Mouse (Mus musculus): Measurements from ENCODE around the gene Sinhcaf. TPM values are rescaled to one million over a fixed set of nuclear protein-coding genes. Genes with fewer than 3 reads are reported as not detected.

Sinhcaf gene
- polyA plus RNA-seq, 1 experiment from 2014 or later = 63.9 TPM

DNA sequence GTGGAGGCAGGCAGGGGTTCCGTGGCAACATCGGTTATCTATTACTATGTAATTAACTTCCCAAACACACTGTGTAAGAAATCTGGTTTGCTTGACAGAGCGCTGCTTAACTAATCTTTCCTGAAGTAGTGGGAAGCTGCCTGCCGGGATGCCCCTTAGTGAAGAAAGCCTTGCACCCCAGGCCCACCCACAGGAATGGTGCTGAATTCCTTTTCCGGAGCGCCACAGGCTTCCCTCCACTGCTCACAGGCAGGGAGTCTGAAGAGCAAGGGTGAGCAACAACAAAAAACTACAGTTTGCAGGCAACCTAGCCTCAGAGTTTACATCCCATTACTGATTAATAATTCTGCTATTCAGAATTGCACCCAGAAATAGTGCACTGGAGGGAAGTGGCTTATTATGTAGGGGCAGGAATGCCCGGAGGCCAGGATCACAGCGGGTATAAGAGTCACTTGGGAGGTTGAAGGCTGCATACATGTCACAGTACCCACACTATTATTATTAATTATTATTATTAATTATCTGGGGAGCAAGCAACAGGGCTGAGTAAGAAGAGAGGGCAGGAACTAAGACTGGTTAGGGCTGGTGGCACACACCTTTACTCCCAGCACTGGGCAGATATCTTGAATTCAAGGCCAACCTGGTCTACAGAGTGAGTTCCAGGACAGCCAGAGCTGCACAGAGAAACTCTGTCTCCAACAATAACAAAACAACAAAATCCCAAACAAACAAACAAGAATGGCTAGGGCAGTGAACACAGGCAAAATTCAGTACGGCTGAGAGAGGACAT, 26.0 kb upstream of the Sinhcaf start:
- Histone ChIP-seq H3K27me3 (no peaks in the 10 kb centered on the region), H3K9me3 (no peaks in the 10 kb centered on the region), H3K4me3 (no peak overlapping the region), H3K4me2 (no peak overlapping the region), H3K27ac (peak overlapping the region; percentile 27; the same call in 1 of the 2 replicates), H3K4me1 (peaks cover 10% of the 10 kb centered on the region), H3K36me3 (no peaks in the 10 kb centered on the region), H3K9ac (no peak overlapping the region)
- WGBS = 18% methylated on average over 9 of the region's 9 CpGs
- ATAC-seq (ENCODE audit: insufficient number of reproducible peaks, low FRiP score, low TSS enrichment, low read depth) = no peak

DNA sequence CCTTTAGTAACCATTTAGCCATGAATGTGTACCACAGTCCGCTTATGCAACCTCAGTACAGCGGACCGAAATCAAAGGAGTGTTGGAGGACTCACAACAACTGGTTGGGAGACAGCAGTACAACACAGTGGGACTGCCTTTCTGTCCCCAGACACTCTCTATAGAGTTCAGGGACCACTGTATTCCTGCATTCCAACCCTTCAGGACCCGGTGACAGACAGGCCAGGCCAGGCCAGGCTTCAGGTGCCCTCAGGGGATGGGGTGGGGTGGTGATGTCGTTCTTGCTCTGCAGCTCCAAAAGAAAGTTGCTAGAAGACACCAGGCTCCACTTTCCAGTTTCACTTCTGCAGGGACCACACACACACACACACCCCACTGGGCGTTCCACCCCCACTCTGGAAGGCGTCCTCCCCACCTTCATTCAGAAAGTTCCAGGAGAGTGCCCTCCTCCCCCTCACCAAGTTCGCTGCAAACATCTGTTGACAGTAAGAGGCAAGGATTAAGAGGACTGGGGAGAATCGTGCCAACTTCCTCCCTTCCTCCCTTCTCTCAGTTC, 25.2 kb upstream of the Sinhcaf start:
- Histone ChIP-seq H3K9me3 (no peaks in the 10 kb centered on the region), H3K27ac (0 out of 2 replicates have a peak overlapping the region, but pooled peaks have one; percentile 27), H3K4me2 (0 out of 2 replicates have a peak overlapping the region, but pooled peaks have one; percentile 1), H3K9ac (no peak overlapping the region), H3K4me1 (peaks cover 10% of the 10 kb centered on the region), H3K27me3 (no peaks in the 10 kb centered on the region), H3K4me3 (no peak overlapping the region), H3K36me3 (no peaks in the 10 kb centered on the region)
- 0 out of 2 replicates have a peak, but pooled peaks have one; percentile 50 for ATAC-seq (ENCODE audit: insufficient number of reproducible peaks, low FRiP score, low TSS enrichment, low read depth)
- WGBS = 33% methylated on average over 9 of the region's 9 CpGs

DNA sequence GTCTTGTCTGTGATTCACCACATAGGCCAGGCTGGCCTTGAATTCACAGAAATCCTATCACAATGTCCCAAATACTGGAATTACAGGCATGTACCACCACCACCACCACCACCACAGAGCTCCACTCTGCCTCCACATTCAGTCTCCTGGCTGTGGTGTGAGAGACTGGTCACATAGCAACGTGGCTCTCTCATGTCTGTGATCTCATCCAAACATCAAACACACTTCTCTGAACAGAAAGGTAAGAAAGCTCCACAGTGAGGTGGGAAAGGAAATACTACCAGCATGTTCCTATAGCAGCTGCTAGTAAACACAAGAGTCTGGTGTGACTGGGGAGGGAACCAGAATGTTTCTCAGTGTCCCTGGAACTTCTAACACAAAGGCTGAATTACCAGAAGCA, 15.0 kb upstream of the Sinhcaf start:
- ATAC-seq (ENCODE audit: insufficient number of reproducible peaks, low FRiP score, low TSS enrichment, low read depth) = no peak
- Histone ChIP-seq H3K4me1 (peaks cover 11% of the 10 kb centered on the region), H3K27me3 (no peaks in the 10 kb centered on the region), H3K36me3 (no peaks in the 10 kb centered on the region), H3K9me3 (no peaks in the 10 kb centered on the region), H3K4me3 (no peak overlapping the region), H3K4me2 (no peak overlapping the region), H3K9ac (no peak overlapping the region), H3K27ac (no peak overlapping the region)
- WGBS = 25% methylated on average over 1 of the region's 1 CpGs

DNA sequence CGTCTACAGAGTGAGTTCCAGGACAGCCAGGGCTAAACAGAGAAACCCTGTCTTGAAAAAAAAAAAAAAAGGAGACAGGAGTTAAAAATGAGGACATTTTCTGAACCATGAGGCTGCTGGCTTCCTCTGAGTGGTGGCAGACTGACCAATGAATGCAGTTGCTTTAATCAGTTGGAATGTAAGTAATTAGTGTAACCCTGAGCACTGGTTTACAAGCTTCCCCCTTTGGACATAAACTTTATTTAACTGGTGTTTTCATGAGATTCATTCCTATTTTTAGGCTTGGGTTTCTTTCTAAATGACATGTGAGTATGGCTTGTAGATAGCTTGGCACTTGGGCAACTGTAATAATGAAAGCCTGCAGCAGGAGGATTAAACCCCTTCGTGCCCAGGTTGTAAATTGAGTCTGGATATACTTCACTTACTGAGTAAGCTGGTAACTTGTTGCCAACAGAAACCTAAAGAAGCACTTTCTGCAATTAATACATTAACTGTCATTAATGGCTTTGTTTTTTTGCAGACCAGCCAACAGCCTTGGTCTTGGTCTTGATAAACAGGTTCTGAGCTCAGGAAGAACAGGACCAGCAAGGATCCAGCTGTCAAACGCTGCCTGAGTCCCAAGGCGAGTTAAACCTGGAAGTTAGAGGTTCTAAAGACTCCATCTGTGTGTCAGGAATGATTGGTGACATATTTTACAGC, 13.4 kb upstream of the Sinhcaf start:
- no peaks in the 10 kb centered on the region for H3K9me3 ChIP-seq
- H3K4me1 ChIP-seq = peaks cover 11% of the 10 kb centered on the region
- H3K27me3 ChIP-seq = no peaks in the 10 kb centered on the region
- peak overlapping the region; percentile 18; the same call in 1 of the 2 replicates for H3K27ac ChIP-seq
- H3K4me2 ChIP-seq = no peak overlapping the region
- ATAC-seq (ENCODE audit: insufficient number of reproducible peaks, low FRiP score, low TSS enrichment, low read depth) = no peak
- no peak overlapping the region for H3K4me3 ChIP-seq
- no peaks in the 10 kb centered on the region for H3K36me3 ChIP-seq
- WGBS = 23% methylated on average over 4 of the region's 4 CpGs
- no peak overlapping the region for H3K9ac ChIP-seq

DNA sequence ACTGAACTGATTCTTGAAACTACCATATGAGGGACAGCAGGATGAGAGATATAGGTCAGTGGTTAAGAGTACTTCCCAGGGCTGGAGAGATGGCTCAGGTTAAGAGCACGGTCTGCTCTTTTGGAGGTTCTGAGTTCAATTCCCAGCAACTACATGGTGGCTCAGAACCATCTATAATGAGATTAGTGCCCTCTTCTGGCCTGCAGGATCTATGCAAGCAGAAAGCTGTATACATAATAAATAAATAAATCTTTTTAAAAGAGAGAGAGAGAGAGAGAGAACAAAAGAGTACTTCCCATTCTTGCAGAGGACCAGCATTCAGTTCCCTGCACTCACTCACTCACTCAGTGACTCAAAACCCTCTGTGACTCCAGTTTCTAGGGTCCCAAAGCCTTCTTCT, 12.4 kb upstream of the Sinhcaf start:
- Histone ChIP-seq H3K4me1 (peaks cover 11% of the 10 kb centered on the region), H3K4me3 (no peak overlapping the region), H3K27ac (no peak overlapping the region), H3K9me3 (no peaks in the 10 kb centered on the region), H3K4me2 (no peak overlapping the region), H3K36me3 (no peaks in the 10 kb centered on the region), H3K27me3 (no peaks in the 10 kb centered on the region), H3K9ac (no peak overlapping the region)
- 94% methylated on average over 1 of the region's 1 CpGs for WGBS
- ATAC-seq (ENCODE audit: insufficient number of reproducible peaks, low FRiP score, low TSS enrichment, low read depth) = no peak

DNA sequence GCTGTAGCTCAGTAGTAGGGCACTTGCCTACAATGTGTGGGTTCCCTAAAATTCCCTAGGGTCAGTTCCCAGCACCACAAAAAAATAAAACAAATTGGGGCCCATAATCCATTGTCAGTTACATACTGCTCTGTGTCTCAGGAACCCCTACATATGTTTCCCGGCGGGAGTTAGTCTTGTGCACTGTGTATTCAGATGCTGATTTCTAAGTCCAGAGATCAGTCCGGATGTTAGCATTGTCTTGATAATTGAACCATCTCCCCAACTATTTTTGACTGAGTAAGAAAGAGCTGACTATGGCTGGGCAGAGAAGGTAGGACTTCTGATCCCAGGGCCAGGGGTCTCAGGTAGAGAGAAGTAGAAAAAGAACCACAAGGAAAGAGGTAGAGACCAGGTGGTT, 10.8 kb upstream of the Sinhcaf start:
- WGBS = 89% methylated on average over 3 of the region's 3 CpGs
- H3K9ac ChIP-seq = no peak overlapping the region

DNA sequence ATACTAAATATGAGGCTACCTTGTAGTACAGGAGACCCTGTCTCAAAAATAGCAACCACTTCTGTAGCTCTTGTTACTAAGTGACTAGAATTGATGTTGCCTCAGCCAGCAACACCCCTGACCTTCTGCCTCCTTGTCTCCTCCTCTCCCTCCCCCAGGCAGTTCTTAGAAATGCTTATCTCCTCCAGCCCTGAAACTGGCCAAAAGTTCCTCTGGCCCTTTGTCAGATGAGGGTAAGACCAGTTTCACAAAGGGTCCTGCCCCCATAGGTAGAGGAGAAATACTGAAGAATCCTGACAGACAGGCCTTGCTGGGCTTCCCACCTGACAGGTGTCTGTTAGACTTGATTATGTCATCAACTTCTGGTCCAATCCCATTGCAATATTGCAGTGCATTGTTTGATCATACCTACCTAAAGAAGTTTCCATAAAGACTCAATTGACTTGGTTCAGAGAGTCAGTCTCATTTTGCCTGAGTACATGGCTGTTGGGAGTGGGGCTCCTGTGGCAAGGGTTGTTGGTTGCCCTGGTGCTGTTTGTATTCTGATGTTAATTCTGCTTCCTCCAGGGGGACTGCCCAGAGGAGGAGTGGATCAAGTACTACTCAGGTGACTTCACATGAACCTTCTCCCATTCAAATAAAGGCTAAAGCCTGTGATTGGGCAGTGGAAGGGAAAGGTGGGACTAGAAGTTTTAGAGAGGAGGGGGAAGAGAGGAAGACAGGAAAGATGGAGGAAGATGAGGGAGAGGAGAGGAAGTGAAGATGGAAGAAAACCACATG, 9.6 kb upstream of the Sinhcaf start:
- no peak overlapping the region for H3K27ac ChIP-seq
- no peak overlapping the region for H3K4me2 ChIP-seq
- H3K9me3 ChIP-seq = no peaks in the 10 kb centered on the region
- H3K9ac ChIP-seq = no peak overlapping the region
- H3K27me3 ChIP-seq = no peaks in the 10 kb centered on the region
- no peaks in the 10 kb centered on the region for H3K36me3 ChIP-seq
- peaks cover 11% of the 10 kb centered on the region for H3K4me1 ChIP-seq
- no peak overlapping the region for H3K4me3 ChIP-seq
- no peak for ATAC-seq (ENCODE audit: insufficient number of reproducible peaks, low FRiP score, low TSS enrichment, low read depth)

More for the DNA sequence above, 10.8 kb upstream of the Sinhcaf start:
- ATAC-seq (ENCODE audit: insufficient number of reproducible peaks, low FRiP score, low TSS enrichment, low read depth) = no peak
- H3K4me3 ChIP-seq = no peak overlapping the region
- H3K27ac ChIP-seq = no peak overlapping the region
- no peaks in the 10 kb centered on the region for H3K9me3 ChIP-seq
- no peak overlapping the region for H3K4me2 ChIP-seq
- H3K36me3 ChIP-seq = no peaks in the 10 kb centered on the region
- H3K4me1 ChIP-seq = peaks cover 11% of the 10 kb centered on the region
- H3K27me3 ChIP-seq = no peaks in the 10 kb centered on the region

DNA sequence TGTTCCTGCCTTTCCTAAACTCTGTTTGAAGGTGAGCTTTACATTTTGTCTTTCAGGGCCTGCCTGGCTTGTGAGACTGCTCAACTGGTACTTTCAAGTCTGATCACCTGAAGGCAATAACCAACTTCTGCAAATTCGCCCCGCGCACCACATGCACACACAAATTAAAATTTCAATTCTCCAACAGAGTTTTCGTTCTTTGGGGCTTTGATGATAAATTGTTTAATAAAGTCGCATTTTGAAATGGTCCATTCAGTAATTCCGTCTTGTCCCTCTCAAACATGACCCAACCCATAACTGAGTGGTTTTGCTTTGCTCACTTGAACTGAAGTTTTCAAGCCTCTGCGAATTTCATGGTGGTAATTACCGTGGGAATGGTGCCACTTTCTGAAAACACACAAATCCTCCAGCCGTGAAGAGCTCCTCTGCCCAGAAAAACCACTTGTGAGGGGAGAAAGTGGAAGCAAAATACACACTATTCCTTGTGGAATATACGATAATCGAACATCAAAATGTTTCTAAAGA, 676 bp upstream of the Sinhcaf start:
- no peak for ATAC-seq (ENCODE audit: insufficient number of reproducible peaks, low FRiP score, low TSS enrichment, low read depth)
- 30% methylated on average over 11 of the region's 11 CpGs for WGBS

DNA sequence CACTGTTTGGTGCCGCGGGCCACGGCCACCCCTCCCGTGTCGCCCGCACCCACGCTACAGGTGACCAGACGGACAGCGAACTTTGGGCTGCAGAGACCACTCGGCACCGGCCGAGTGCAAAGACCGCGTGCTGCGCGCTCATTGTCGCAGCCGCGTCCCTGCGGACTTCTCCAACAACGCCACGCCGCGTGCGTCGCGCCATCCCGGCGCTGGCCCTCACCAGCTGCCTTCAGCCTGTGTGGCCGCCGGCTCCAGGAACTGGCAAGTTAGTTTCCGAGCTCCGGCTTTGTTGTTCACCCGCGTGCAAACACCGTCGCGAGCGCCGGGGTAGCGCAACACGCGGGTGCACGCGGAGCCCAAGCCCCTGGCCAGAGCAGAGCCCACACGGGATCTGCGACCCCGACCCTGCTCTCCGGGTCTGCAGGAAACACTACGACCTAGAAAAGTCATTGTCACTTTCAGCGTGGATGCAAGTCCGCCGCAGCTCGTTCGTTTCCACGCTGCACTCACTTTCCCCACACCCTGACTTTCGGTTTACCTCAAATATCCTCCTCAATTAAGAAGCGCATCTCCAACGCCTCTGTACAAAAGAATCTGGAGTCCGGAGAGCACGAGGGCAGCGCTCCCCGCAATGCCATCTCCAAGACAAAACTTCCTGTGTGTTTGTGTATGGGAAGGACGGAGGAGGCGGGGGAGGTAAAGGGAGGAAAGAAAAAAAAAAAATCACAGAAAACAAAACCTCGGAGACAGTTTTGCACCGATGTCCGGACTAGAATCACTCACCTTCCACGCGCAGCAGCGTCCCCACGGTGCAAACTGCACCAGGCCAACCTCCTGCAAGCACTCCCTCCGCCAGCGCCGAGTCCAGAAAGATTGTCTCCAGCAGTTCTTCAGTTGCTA, 508 bp downstream of the Sinhcaf start:
- no peak; the same call in 1 of the 2 replicates for ATAC-seq (ENCODE audit: insufficient number of reproducible peaks, low FRiP score, low TSS enrichment, low read depth)
- Histone ChIP-seq H3K27ac (peak overlapping the region; percentile 83), H3K9me3 (no peaks in the 10 kb centered on the region), H3K9ac (peak overlapping the region; percentile 71), H3K4me3 (peak overlapping the region; percentile 79), H3K27me3 (no peaks in the 10 kb centered on the region), H3K4me2 (peak overlapping the region; percentile 89), H3K4me1 (peaks cover 9% of the 10 kb centered on the region; the same call in 1 of the 2 replicates), H3K36me3 (no peaks in the 10 kb centered on the region)
- WGBS = under 1% methylated on average over 74 of the region's 75 CpGs

More for the DNA sequence above, 676 bp upstream of the Sinhcaf start:
- Histone ChIP-seq H3K9ac (peak overlapping the region; percentile 50; the same call in 1 of the 2 replicates), H3K4me2 (peak overlapping the region; percentile 89), H3K9me3 (no peaks in the 10 kb centered on the region), H3K27me3 (no peaks in the 10 kb centered on the region), H3K4me1 (peaks cover 9% of the 10 kb centered on the region; the same call in 1 of the 2 replicates), H3K36me3 (no peaks in the 10 kb centered on the region), H3K4me3 (peak overlapping the region; percentile 79), H3K27ac (peak overlapping the region; percentile 83)

DNA sequence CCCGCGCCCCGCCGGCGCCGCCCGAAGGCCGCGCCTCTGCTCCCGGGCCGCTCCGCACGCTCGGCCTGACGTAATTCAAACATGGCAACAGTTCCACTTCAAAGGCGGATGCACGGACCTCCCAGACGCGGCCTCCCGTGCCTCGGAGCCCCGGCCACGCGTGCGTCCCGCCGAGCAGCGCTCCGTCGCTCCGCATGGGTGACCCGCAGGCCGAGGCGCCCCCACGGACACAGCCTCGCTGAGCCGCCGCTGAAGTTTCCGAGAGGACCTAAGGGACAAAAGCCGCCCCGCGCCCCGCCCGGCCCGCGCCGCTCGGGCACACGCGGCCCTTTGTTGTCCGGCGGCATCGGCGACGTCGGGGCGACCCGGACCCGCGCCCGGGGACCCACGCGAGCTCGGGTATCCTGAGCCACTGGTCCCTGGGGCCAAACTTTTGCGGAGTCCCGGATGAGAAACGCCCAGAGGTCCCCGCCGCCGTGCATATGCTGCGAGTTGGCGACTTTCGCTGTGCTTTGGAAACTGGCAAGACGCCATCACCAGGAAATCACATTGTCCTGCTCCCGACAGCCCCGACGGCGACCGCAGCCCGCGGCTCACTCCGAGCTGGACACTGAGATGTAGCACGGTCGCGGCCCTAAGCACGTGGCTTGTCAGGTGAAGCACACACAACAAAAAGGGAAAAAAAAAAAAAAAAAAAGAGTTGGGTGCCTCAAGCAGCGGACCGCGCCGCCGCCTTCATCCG, 1.3 kb downstream of the Sinhcaf start:
- WGBS = under 1% methylated on average over 88 of the region's 92 CpGs
- H3K27me3 ChIP-seq = no peaks in the 10 kb centered on the region
- H3K9ac ChIP-seq = peak overlapping the region; percentile 71
- H3K36me3 ChIP-seq = no peaks in the 10 kb centered on the region
- H3K9me3 ChIP-seq = no peaks in the 10 kb centered on the region
- peaks cover 9% of the 10 kb centered on the region; the same call in 1 of the 2 replicates for H3K4me1 ChIP-seq
- H3K4me3 ChIP-seq = peak overlapping the region; percentile 79
- H3K4me2 ChIP-seq = peak overlapping the region; percentile 89
- peak; percentile 42 for ATAC-seq (ENCODE audit: insufficient number of reproducible peaks, low FRiP score, low TSS enrichment, low read depth)
- peak overlapping the region; percentile 83 for H3K27ac ChIP-seq
